Mouse (Mus musculus) CD4-positive naive resting alpha-beta T cell, adult 76 days (primary cell): ENCODE results near the gene Plppr5. TPM values are rescaled to one million over a fixed set of nuclear protein-coding genes. Genes with fewer than 3 reads are reported as not detected.

Source experiments
- total RNA-seq: library from RNA; stranded (reverse); gene quantifications from one replicate; pipeline ENCODE4 v1.2.4, GENCODE M21; 2023

Gene Plppr5
- not detected for total RNA-seq

GRCm38 (mm10) chr3:117574529-117575252 is at the start of gene Plppr5:
Gene Plppr5 (plus strand): TSS chr3:117574836.

Other genes with a start within 250 kb of the Plppr5 start
- gene Plppr4, start 214.0 kb upstream of the Plppr5 start, total RNA-seq, result not detected